Mouse (Mus musculus): ENCODE measurements around the gene Slc31a1.

- TF ChIP-seq POLR2A (IDR thresholded peaks at IDR 0.05; ENCODE audit: borderline replicate concordance, insufficient read depth, low read length) (no peak), CTCF (IDR thresholded peaks at IDR 0.05; ENCODE audit: borderline replicate concordance, insufficient read depth, low read depth, low read length) (no peak)
Observed at GRCm38 (mm10) chr4:62347605-62348328, 12.8 kb upstream of the Slc31a1 start.
